ENCODE assay signal across 9 mouse cellular contexts in genomic region chr1:136061041-136061789, GRCm38 (mm10). TPM values are rescaled to one million over a fixed set of nuclear protein-coding genes. Genes with fewer than 3 reads are reported as not detected.
DNase-seq lines count a peak whose midpoint lies in the region; ATAC-seq and TF ChIP-seq lines count a peak whose summit lies in the region.
"Had no signal": no experiment of that assay in that cellular context is flagged by ENCODE, and none has a peak within 500 bp of the region (broad histone marks: within the 10 kb centered on the region; RNA-seq: fewer than 3 reads in every experiment).

No protein-coding gene starts in this region.

- no peak for TF ChIP-seq CTCF in forebrain, postnatal 0 days (IDR thresholded peaks at IDR 0.05; ENCODE audit: low read depth)
- TF ChIP-seq CTCF in lung, adult 2 months (IDR thresholded peaks at IDR 0.05; ENCODE audit: insufficient read depth, low read length): no peak

- no peak overlapping the region for H3K4me3 ChIP-seq in forebrain, postnatal 0 days (ENCODE audit: low read depth, low read length)
- no peak overlapping the region for H3K4me3 ChIP-seq in lung, adult 2 months (replicated peaks; ENCODE audit: extremely low read depth, low read depth, low read length)
- H3K4me3 ChIP-seq in stomach, embryonic 14.5 days (ENCODE audit: low read depth, low read length): no peak overlapping the region

- no peaks in the 10 kb centered on the region for H3K9me3 ChIP-seq in forebrain, postnatal 0 days (ENCODE audit: low read length)
- no peaks in the 10 kb centered on the region for H3K9me3 ChIP-seq in stomach, embryonic 14.5 days (ENCODE audit: control insufficient read depth, low read depth, low read length)

- H3K27ac ChIP-seq in forebrain, postnatal 0 days (ENCODE audit: low read depth, low read length): 0 out of 2 replicates have a peak overlapping the region, but pooled peaks have one; percentile 1
- no peak overlapping the region for H3K27ac ChIP-seq in stomach, embryonic 14.5 days (ENCODE audit: low read length)

- TF ChIP-seq POLR2A in lung, adult 2 months (IDR thresholded peaks at IDR 0.05; ENCODE audit: borderline replicate concordance, extremely low read depth, low read depth, low read length): no peak

- DNase-seq in heart, adult 8-10 months (ENCODE audit: low spot score): peak; percentile 44
- DNase-seq in heart, adult 11 months: no peak
- peak; percentile 76 for DNase-seq in adrenal gland, postnatal 10 days
- DNase-seq in forebrain, postnatal 0 days: no peak
- DNase-seq in kidney, postnatal 10 days: peak; percentile 84
- peak; percentile 46 for DNase-seq in lung, adult 2 months

- WGBS in forebrain, postnatal 0 days: 42% methylated on average over 9 of the region's 9 CpGs
- 67% methylated on average over 9 of the region's 9 CpGs for whole genome bisulfite sequencing in lung, adult 2 months
- 54% methylated on average over 9 of the region's 9 CpGs for WGBS in stomach, embryonic 14.5 days

- ATAC-seq in forebrain, postnatal 0 days: 0 out of 2 replicates have a peak, but pooled peaks have one; percentile 37
- 0 out of 2 replicates have a peak, but pooled peaks have one; percentile 21 for ATAC-seq in stomach, embryonic 14.5 days (ENCODE audit: insufficient number of reproducible peaks, insufficient read depth, low FRiP score, low read depth)
- no peak for ATAC-seq in CD4-positive, CD25-positive, alpha-beta regulatory T cell, adult 4 months

- no peak overlapping the region for H3K4me2 ChIP-seq in forebrain, postnatal 0 days (ENCODE audit: low read depth)
- no peak overlapping the region for H3K4me2 ChIP-seq in stomach, embryonic 14.5 days (replicated peaks; ENCODE audit: low read depth, low read length)

- no peak overlapping the region for H3K9ac ChIP-seq in forebrain, postnatal 0 days
- no peak overlapping the region for H3K9ac ChIP-seq in stomach, embryonic 14.5 days (replicated peaks; ENCODE audit: low read depth, low read length)

- H3K27me3 ChIP-seq in forebrain, postnatal 0 days (ENCODE audit: insufficient read depth, low read length): no peaks in the 10 kb centered on the region
- no peaks in the 10 kb centered on the region for H3K27me3 ChIP-seq in stomach, embryonic 14.5 days (ENCODE audit: control insufficient read depth, insufficient read depth, low read length)

- H3K36me3 ChIP-seq in forebrain, postnatal 0 days (ENCODE audit: insufficient read depth): no peaks in the 10 kb centered on the region
- no peaks in the 10 kb centered on the region for H3K36me3 ChIP-seq in stomach, embryonic 14.5 days (ENCODE audit: control insufficient read depth, insufficient read depth, low read length)

- peaks cover 8% of the 10 kb centered on the region for H3K4me1 ChIP-seq in forebrain, postnatal 0 days (ENCODE audit: insufficient read depth)
- no peaks in the 10 kb centered on the region for H3K4me1 ChIP-seq in lung, adult 2 months (ENCODE audit: control insufficient read depth, insufficient read depth, low read length)
- no peaks in the 10 kb centered on the region for H3K4me1 ChIP-seq in stomach, embryonic 14.5 days (ENCODE audit: control insufficient read depth, insufficient read depth, low read length)

RNA-seq across cellular contexts. Expression of gene Cacna1s, which starts 8.7 kb away (rescaled TPM):
- total RNA-seq in heart, adult 8-10 months (2022): 10 to 100 TPM; 15.3 to 19.4 (median 18.4) TPM
- 10 to 100 TPM in 1 of 2 experiments, 1 to 10 TPM in 1; 8.6 to 30.5 TPM for total RNA-seq in adrenal gland, postnatal 10 days (2021)
- 0.62 and 1.1 TPM in 2 replicates for total RNA-seq in forebrain, postnatal 0 days (2014; rRNA removed)
- polyA plus RNA-seq in forebrain, postnatal 0 days (2015; fragmentation: Nextera tagmentation; extraction: Ambion mirVana): 0.30 and 1.1 TPM in 2 replicates
- polyA plus RNA-seq in lung, adult 2 months (2012; rRNA removed): 2.9 and 7.5 TPM in 2 replicates
- not detected in 2 replicates for polyA plus RNA-seq in stomach, embryonic 14.5 days (2014; fragmentation: Nextera tagmentation; extraction: Ambion mirVana)
- 1 to 10 TPM; 3.6 to 6.9 TPM for polyA plus RNA-seq in CD4-positive, CD25-positive, alpha-beta regulatory T cell, adult 4 months (2017; shearing (Covaris generic))

RNA-seq across cellular contexts. Expression of gene Ascl5, which starts 10.6 kb away (rescaled TPM):
- total RNA-seq in heart, adult 8-10 months (2022): not detected
- total RNA-seq in adrenal gland, postnatal 10 days (2021): not detected
- 0.46 TPM in 1 of 2 replicates, not detected in the other for total RNA-seq in forebrain, postnatal 0 days (2014; rRNA removed)
- 0.36 and 0.90 TPM in 2 replicates for polyA plus RNA-seq in forebrain, postnatal 0 days (2015; fragmentation: Nextera tagmentation; extraction: Ambion mirVana)
- not detected in 2 replicates for polyA plus RNA-seq in lung, adult 2 months (2012; rRNA removed)
- 0.97 and 1.2 TPM in 2 replicates for polyA plus RNA-seq in stomach, embryonic 14.5 days (2014; fragmentation: Nextera tagmentation; extraction: Ambion mirVana)
- polyA plus RNA-seq in CD4-positive, CD25-positive, alpha-beta regulatory T cell, adult 4 months (2017; shearing (Covaris generic)): not detected
- polyA plus RNA-seq: neural tube, embryonic 11.5 days had no signal

RNA-seq across cellular contexts. Expression of gene Tmem9, which starts 53.3 kb away (rescaled TPM):
- total RNA-seq in heart, adult 8-10 months (2022): 10 to 100 TPM; 12.6 to 21.0 (median 17.3) TPM
- total RNA-seq in adrenal gland, postnatal 10 days (2021): 10 to 100 TPM; 38.2 to 40.0 TPM
- total RNA-seq in forebrain, postnatal 0 days (2014; rRNA removed): 91.7 and 95.5 TPM in 2 replicates
- 156 and 175 TPM in 2 replicates for polyA plus RNA-seq in forebrain, postnatal 0 days (2015; fragmentation: Nextera tagmentation; extraction: Ambion mirVana)
- 56.4 and 73.2 TPM in 2 replicates for polyA plus RNA-seq in lung, adult 2 months (2012; rRNA removed)
- 127 and 136 TPM in 2 replicates for polyA plus RNA-seq in stomach, embryonic 14.5 days (2014; fragmentation: Nextera tagmentation; extraction: Ambion mirVana)
- polyA plus RNA-seq in CD4-positive, CD25-positive, alpha-beta regulatory T cell, adult 4 months (2017; shearing (Covaris generic)): 10 to 100 TPM; 36.4 to 64.0 TPM

RNA-seq across cellular contexts. Expression of gene Igfn1, which starts 55.1 kb away (rescaled TPM):
- total RNA-seq in heart, adult 8-10 months (2022): under 1 TPM; 0.05 to 0.16 (median 0.10) TPM
- total RNA-seq in adrenal gland, postnatal 10 days (2021): 1 to 10 TPM in 1 of 2 experiments, under 1 TPM in 1; 0.82 to 3.3 TPM
- total RNA-seq in forebrain, postnatal 0 days (2014; rRNA removed): not detected in 2 replicates
- not detected in 2 replicates for polyA plus RNA-seq in forebrain, postnatal 0 days (2015; fragmentation: Nextera tagmentation; extraction: Ambion mirVana)
- 0.05 TPM in 1 of 2 replicates, not detected in the other for polyA plus RNA-seq in lung, adult 2 months (2012; rRNA removed)
- polyA plus RNA-seq in stomach, embryonic 14.5 days (2014; fragmentation: Nextera tagmentation; extraction: Ambion mirVana): 0.13 and 0.19 TPM in 2 replicates
- not detected for polyA plus RNA-seq in CD4-positive, CD25-positive, alpha-beta regulatory T cell, adult 4 months (2017; shearing (Covaris generic))
- polyA plus RNA-seq: neural tube, embryonic 11.5 days had no signal

Comparison
In these comparisons a context has a peak if more than half of its experiments do, and no peak if none do; other contexts are left out.
1. DNase-seq: peak in heart, adult 8-10 months (single experiment), adrenal gland, postnatal 10 days (single experiment), kidney, postnatal 10 days (single experiment) and lung, adult 2 months (single experiment); none in heart, adult 11 months (single experiment) and forebrain, postnatal 0 days (single experiment).